ENCODE assay signal across 9 mouse cellular contexts in the genomic region with DNA sequence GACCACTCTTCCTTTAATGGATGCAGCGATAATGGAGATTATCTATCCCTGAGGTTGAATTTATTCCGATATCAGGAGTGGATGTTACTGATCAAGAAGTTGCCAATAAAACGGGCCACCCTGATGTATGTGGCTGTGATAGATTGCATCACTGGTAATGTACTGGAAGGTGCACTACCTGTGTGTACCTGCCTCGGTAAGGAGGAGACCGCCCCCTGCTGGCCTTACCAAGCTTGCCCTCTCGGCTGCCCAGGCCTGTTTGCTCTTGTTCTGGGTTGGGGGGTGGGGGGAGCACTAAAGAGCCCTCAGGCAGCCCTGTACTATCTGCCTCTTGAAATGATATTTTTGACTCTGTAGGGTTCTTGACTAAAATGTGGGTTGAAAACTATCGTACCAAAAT. TPM values are rescaled to one million over a fixed set of nuclear protein-coding genes. Genes with fewer than 3 reads are reported as not detected.
DNase-seq lines count a peak whose midpoint lies in the region; ATAC-seq and TF ChIP-seq lines count a peak whose summit lies in the region.
"Had no signal": no experiment of that assay in that cellular context is flagged by ENCODE, and none has a peak within 500 bp of the region (broad histone marks: within the 10 kb centered on the region; RNA-seq: fewer than 3 reads in every experiment).

No protein-coding gene starts in this region.

- no peaks in the 10 kb centered on the region for H3K36me3 ChIP-seq in midbrain, postnatal 0 days (ENCODE audit: insufficient read depth, low read length)
- no peaks in the 10 kb centered on the region for H3K36me3 ChIP-seq in midbrain, embryonic 16.5 days (ENCODE audit: control insufficient read depth, insufficient read depth, low read length)
- H3K36me3 ChIP-seq: limb, embryonic 12.5 days had no signal

- no peak overlapping the region for H3K4me2 ChIP-seq in midbrain, postnatal 0 days (ENCODE audit: low read depth, low read length, poor library complexity, severe bottlenecking)
- H3K4me2 ChIP-seq in midbrain, embryonic 16.5 days (ENCODE audit: low read length): no peak overlapping the region
- H3K4me2 ChIP-seq: limb, embryonic 12.5 days had no signal

- H3K9ac ChIP-seq in midbrain, postnatal 0 days (replicated peaks; ENCODE audit: low read length, poor library complexity, severe bottlenecking): no peak overlapping the region
- H3K9ac ChIP-seq in midbrain, embryonic 16.5 days (ENCODE audit: low read depth, low read length): no peak overlapping the region
- H3K9ac ChIP-seq: limb, embryonic 12.5 days had no signal

- no peak for ATAC-seq in midbrain, postnatal 0 days (ENCODE audit: low FRiP score)
- ATAC-seq in midbrain, embryonic 16.5 days: no peak

- 84% methylated on average over 7 of the region's 7 CpGs for WGBS in midbrain, postnatal 0 days
- WGBS in midbrain, embryonic 16.5 days: 86% methylated on average over 7 of the region's 7 CpGs

- no peak overlapping the region for H3K4me3 ChIP-seq in midbrain, postnatal 0 days (ENCODE audit: low read depth, low read length)
- no peak overlapping the region for H3K4me3 ChIP-seq in midbrain, embryonic 16.5 days (ENCODE audit: low read depth, low read length)
- H3K4me3 ChIP-seq: limb, embryonic 12.5 days had no signal

- no peak overlapping the region for H3K27ac ChIP-seq in midbrain, postnatal 0 days (ENCODE audit: low read depth, low read length)
- no peak overlapping the region for H3K27ac ChIP-seq in midbrain, embryonic 16.5 days (ENCODE audit: low read length)
- H3K27ac ChIP-seq: limb, embryonic 12.5 days had no signal

- H3K27me3 ChIP-seq in midbrain, postnatal 0 days (ENCODE audit: insufficient read depth, low read length): no peaks in the 10 kb centered on the region
- no peaks in the 10 kb centered on the region for H3K27me3 ChIP-seq in midbrain, embryonic 16.5 days (ENCODE audit: control insufficient read depth, insufficient read depth, low read depth, low read length)
- H3K27me3 ChIP-seq: limb, embryonic 12.5 days had no signal

- DNase-seq in midbrain, postnatal 0 days (ENCODE audit: low spot score): no peak
- DNase-seq in adrenal gland, postnatal 36 days: peak; percentile 63 to 71
- DNase-seq in liver: peak; percentile 68
- peak; percentile 51 to 72 for DNase-seq in spleen, adult 18-20 months
- no peak for DNase-seq in ovary, postnatal 14 days (ENCODE audit: low spot score)
- no peak for DNase-seq in heart, adult 11 months
- no peak for DNase-seq in left cerebral cortex, postnatal 36 days (ENCODE audit: low spot score in 2 of 2)

- no peaks in the 10 kb centered on the region for H3K9me3 ChIP-seq in midbrain, postnatal 0 days (ENCODE audit: low read length)
- no peaks in the 10 kb centered on the region for H3K9me3 ChIP-seq in midbrain, embryonic 16.5 days (replicated peaks; ENCODE audit: control insufficient read depth, low read length, poor library complexity, severe bottlenecking)
- H3K9me3 ChIP-seq: limb, embryonic 12.5 days had no signal

- peak; percentile 5; the same call in 1 of the 2 replicates for TF ChIP-seq CTCF in midbrain, postnatal 0 days (IDR thresholded peaks at IDR 0.05)

- intact Hi-C loops in left cerebral cortex, postnatal 36 days (cut with DNase I): loop anchor here (2.0 to 5.0 kb wide), 2 partner anchors 35 to 48 kb away; a partner anchor contains a TSS

- no peaks in the 10 kb centered on the region for H3K4me1 ChIP-seq in midbrain, postnatal 0 days (ENCODE audit: insufficient read depth, low read length)
- H3K4me1 ChIP-seq in midbrain, embryonic 16.5 days (ENCODE audit: control insufficient read depth, insufficient read depth, low read length): no peaks in the 10 kb centered on the region
- H3K4me1 ChIP-seq: limb, embryonic 12.5 days had no signal

RNA-seq across cellular contexts. Expression of a gene that starts 48.2 kb away (rescaled TPM):
- 61.0 and 71.8 TPM in 2 replicates for total RNA-seq in midbrain, postnatal 0 days (2014; rRNA removed)
- polyA plus RNA-seq in midbrain, postnatal 0 days (2015; fragmentation: Nextera tagmentation; extraction: Ambion mirVana): 56.5 and 64.5 TPM in 2 replicates
- polyA plus RNA-seq in midbrain, embryonic 16.5 days (2015; fragmentation: Nextera tagmentation; extraction: Ambion mirVana): 34.8 and 41.5 TPM in 2 replicates
- 10 to 100 TPM; 18.1 to 21.1 TPM for total RNA-seq in adrenal gland, postnatal 36 days (2021)
- total RNA-seq in left cerebral cortex, postnatal 36 days (2021): 100 to 1,000 TPM; 276 to 292 TPM

Comparison
In these comparisons a context has a peak if more than half of its experiments do, and no peak if none do; other contexts are left out.
1. DNase-seq: peak in adrenal gland, postnatal 36 days (2 of 2), liver (single experiment) and spleen, adult 18-20 months (2 of 2); none in midbrain, postnatal 0 days (single experiment), ovary, postnatal 14 days (single experiment), heart, adult 11 months (single experiment) and left cerebral cortex, postnatal 36 days (0 of 2).